Mouse (Mus musculus): Measurements from ENCODE around the gene Olfr1265. TPM values are rescaled to one million over a fixed set of nuclear protein-coding genes. Genes with fewer than 3 reads are reported as not detected.

The Olfr1265 gene
- total RNA-seq (2021): not detected
- long read RNA-seq, experiment 1: 0 reads
- long read RNA-seq, experiment 2: 0 reads

- H3K27ac ChIP-seq: no peak within 1 kb of the TSS
- no peak within 1 kb of the TSS for H3K4me3 ChIP-seq
- no peak for TF ChIP-seq CTCF (IDR thresholded peaks at IDR 0.05)
- intact Hi-C loops (cut with DNase I): no loop called here
- no peak for DNase-seq
Measured at GRCm38 (mm10) chr2:90035037-90035436, at the start of gene Olfr1265. Olfr1265 (plus strand) TSS chr2:90035337.

DNA sequence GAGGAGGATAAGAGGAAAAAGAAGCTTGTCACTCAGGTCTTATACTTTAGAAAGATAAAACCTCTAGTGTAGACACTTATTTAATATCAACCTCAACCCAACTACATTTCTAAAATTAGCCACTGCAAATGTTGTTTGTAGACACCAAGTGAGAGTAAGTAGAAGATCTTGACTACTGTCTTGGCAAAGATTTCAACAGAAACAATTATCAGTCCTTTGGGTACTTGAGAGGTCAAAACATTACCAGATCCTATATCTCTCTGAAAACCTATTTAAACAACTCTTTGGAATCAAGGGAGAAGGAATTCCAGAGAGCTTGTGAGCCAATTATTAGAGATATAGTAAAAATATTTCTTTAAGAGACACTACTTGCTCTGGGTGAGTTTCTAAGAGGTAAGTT, 44.2 kb upstream of the Olfr1265 start, which contains the start of gene Olfr1261:
Olfr1261 (plus strand) TSS at position 301 of the 400 bp plus-strand sequence.
- no peak for DNase-seq
- Histone ChIP-seq H3K27ac (no peak within 1 kb of the TSS), H3K4me3 (no peak within 1 kb of the TSS)
- TF ChIP-seq CTCF (IDR thresholded peaks at IDR 0.05): no peak
- intact Hi-C loops (cut with DNase I): no loop called here

- H3K27ac ChIP-seq: no peak within 1 kb of the TSS
- no peak within 1 kb of the TSS for H3K4me3 ChIP-seq
- TF ChIP-seq CTCF (IDR thresholded peaks at IDR 0.05): no peak
- intact Hi-C loops (cut with DNase I): no loop called here
- no peak for DNase-seq
Measured at GRCm38 (mm10) chr2:89999845-90000244, 35.3 kb upstream of the Olfr1265 start, which contains the start of gene Olfr1262. Olfr1262 (plus strand) TSS chr2:90000145.

DNA sequence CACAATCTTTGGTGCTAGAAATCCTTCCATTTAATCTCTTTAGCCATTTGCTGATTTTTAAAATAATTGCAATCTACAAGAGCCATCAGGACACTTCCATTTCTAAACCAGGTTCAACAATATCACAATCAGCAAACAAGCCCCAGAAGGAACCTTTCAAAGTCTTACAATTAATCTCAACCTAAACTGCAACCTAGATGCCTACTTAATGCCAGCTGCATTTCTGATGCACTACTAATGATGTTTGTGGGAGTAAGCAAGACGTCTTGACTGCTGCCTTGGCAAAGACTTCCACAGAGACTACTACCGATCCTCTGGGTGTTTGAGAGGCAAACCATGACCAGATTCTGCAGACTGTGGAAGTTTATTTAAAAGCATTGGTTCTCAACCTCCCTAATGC, 23.3 kb upstream of the Olfr1265 start, which contains the start of gene Olfr1263:
Olfr1263 (plus strand) TSS at position 301 of the 400 bp plus-strand sequence.
- Histone ChIP-seq H3K27ac (no peak within 1 kb of the TSS), H3K4me3 (no peak within 1 kb of the TSS)
- no peak for TF ChIP-seq CTCF (IDR thresholded peaks at IDR 0.05)
- intact Hi-C loops (cut with DNase I): no loop called here
- no peak for DNase-seq

GRCm38 (mm10) chr2:90025477-90025876, 9.7 kb upstream of the Olfr1265 start, which contains the start of gene Olfr1264:
Olfr1264 (minus strand) TSS chr2:90025577.
- no peak within 1 kb of the TSS for H3K27ac ChIP-seq
- TF ChIP-seq CTCF (IDR thresholded peaks at IDR 0.05): no peak

DNA sequence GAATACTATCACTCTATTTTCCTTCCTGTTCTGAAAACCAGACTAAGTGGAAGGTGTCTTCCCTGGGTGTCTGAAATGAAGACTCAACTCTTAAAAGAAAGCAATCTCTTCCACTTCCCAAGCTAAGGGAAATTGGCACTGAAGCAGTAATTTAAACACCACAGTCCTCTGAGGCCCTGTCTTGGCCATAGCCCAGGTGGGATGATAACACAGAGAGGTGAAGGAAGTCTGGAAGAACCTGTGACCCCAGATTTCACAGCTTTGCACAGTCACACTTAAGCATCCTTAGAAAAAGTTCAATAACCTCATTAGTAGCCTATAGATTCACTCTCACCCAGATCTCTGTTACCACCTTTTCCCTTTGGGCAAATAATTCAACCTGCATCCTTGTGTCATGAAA, 28.4 kb downstream of the Olfr1265 start, which contains the start of gene Olfr140:
Olfr140 (minus strand) TSS at position 101 of the 400 bp plus-strand sequence.
- TF ChIP-seq CTCF (IDR thresholded peaks at IDR 0.05): no peak
- no peak within 1 kb of the TSS for H3K27ac ChIP-seq
- intact Hi-C loops (cut with DNase I): no loop called here
- DNase-seq: no peak
- no peak within 1 kb of the TSS for H3K4me3 ChIP-seq

More at GRCm38 (mm10) chr2:90025477-90025876, 9.7 kb upstream of the Olfr1265 start, which contains the start of gene Olfr1264:
- intact Hi-C loops (cut with DNase I): no loop called here
- DNase-seq: no peak
- no peak within 1 kb of the TSS for H3K4me3 ChIP-seq

DNA sequence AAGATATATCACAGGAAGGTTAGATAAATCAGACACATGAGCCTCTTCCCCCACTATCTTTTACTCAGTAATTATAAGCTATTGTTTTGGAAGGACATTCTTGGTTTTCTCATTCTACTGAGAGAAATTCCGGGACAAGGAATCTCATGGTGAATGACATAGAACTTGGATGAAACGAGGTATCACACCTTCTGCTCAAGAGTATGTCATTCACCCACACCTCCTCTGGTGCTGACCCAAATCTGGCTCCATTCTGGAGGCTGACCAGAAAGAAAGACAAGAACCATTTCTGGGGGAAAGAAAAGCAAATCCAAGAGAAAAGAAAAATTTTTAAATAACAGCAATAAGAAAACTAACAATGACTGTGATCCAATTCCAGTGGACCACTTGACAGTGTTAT, 34.9 kb downstream of the Olfr1265 start:
- intact Hi-C loops (cut with DNase I): no loop called here
- Histone ChIP-seq H3K27ac (no peak overlapping the region), H3K4me3 (no peak overlapping the region)
- TF ChIP-seq CTCF (IDR thresholded peaks at IDR 0.05): no peak
- DNase-seq: no peak

Other genes starting within 250 kb of the Olfr1265 start
- not detected for gene Olfr1254, start 241.7 kb upstream of the Olfr1265 start, total RNA-seq (2021)
- not detected for gene Olfr1255, start 223.3 kb upstream of the Olfr1265 start, total RNA-seq (2021)
- gene Olfr1256, start 193.8 kb upstream of the Olfr1265 start, total RNA-seq (2021): not detected
- gene Olfr48, start 187.1 kb upstream of the Olfr1265 start, total RNA-seq (2021): not detected
- not detected for gene Olfr1257, start 156.9 kb upstream of the Olfr1265 start, total RNA-seq (2021)
- gene Olfr1258, start 108.0 kb upstream of the Olfr1265 start, total RNA-seq (2021): not detected
- gene Olfr1259, start 86.7 kb upstream of the Olfr1265 start, total RNA-seq (2021): not detected
- not detected for gene Olfr1260, start 61.0 kb upstream of the Olfr1265 start, total RNA-seq (2021)
- not detected for gene Olfr1261, start 44.1 kb upstream of the Olfr1265 start, total RNA-seq (2021)
- gene Olfr1262, start 35.2 kb upstream of the Olfr1265 start, total RNA-seq (2021): not detected
- gene Olfr1263, start 23.2 kb upstream of the Olfr1265 start, total RNA-seq (2021): not detected
- gene Olfr1264, start 9.8 kb upstream of the Olfr1265 start, total RNA-seq (2021): not detected
- not detected for gene Olfr140, start 28.3 kb downstream of the Olfr1265 start, total RNA-seq (2021)
- gene Olfr1269, start 86.1 kb downstream of the Olfr1265 start, total RNA-seq (2021): not detected
- gene Olfr32, start 107.0 kb downstream of the Olfr1265 start, total RNA-seq (2021): not detected
- not detected for gene Olfr1270, start 117.8 kb downstream of the Olfr1265 start, total RNA-seq (2021)
- not detected for gene Olfr1506, start 189.2 kb downstream of the Olfr1265 start, total RNA-seq (2021)
- not detected for gene Olfr142, start 222.3 kb downstream of the Olfr1265 start, total RNA-seq (2021)
- not detected for gene Olfr1271, start 235.7 kb downstream of the Olfr1265 start, total RNA-seq (2021)